Mouse (Mus musculus) natural killer cell, adult 2 months (primary cell): ENCODE data around the gene Zic3.

Experiments
- DNase-seq, 2 experiments: peaks; one replicate each; pipeline ENCODE4 v3.0.0; 2022; ENCODE audit warnings: low spot score in 2 of 2

Gene Zic3

GRCm38 (mm10) chrX:58041865-58042264 is 19.4 kb downstream of the Zic3 start:
- DNase-seq, result no peak

GRCm38 (mm10) chrX:58042512-58042911 is 20.0 kb downstream of the Zic3 start:
- no peak for DNase-seq
